ENCODE assay signal across 8 mouse cellular contexts in genomic region chr7:24890281-24891216, GRCm38 (mm10). TPM values are rescaled to one million over a fixed set of nuclear protein-coding genes. Genes with fewer than 3 reads are reported as not detected.
A peak's percentile ranks its signal among the peaks of the same experiment; 100 is the strongest.
DNase-seq lines count a peak whose midpoint lies in the region; ATAC-seq lines count a peak whose summit lies in the region.

No protein-coding gene starts in this region.

- H3K4me3 ChIP-seq in hindbrain, embryonic 14.5 days (replicated peaks; ENCODE audit: low read length) = no peak overlapping the region

- no peak overlapping the region for H3K27ac ChIP-seq in hindbrain, embryonic 14.5 days

- peaks cover 13% of the 10 kb centered on the region for H3K4me1 ChIP-seq in hindbrain, embryonic 14.5 days (replicated peaks; ENCODE audit: control insufficient read depth, insufficient read depth, low read length)

- peak; percentile 95 for DNase-seq in R1 (ENCODE audit: low read depth, low spot score)
- peak; percentile 79 for DNase-seq in cerebellum, adult 9-10 months
- peak; percentile 93 for DNase-seq in hindbrain, embryonic 14.5 days (ENCODE audit: low spot score)
- DNase-seq in layer of hippocampus, postnatal 36 days = peak; percentile 61 to 72
- peak; percentile 58 for DNase-seq in right cerebral cortex, postnatal 14 days
- DNase-seq in yolk sac, embryonic 10.5 days (ENCODE audit: low spot score) = peak; percentile 79

- peaks cover 63% of the 10 kb centered on the region for H3K36me3 ChIP-seq in hindbrain, embryonic 14.5 days (replicated peaks; ENCODE audit: control insufficient read depth, insufficient read depth)

- H3K9me3 ChIP-seq in hindbrain, embryonic 14.5 days (ENCODE audit: control insufficient read depth, low read length) = no peaks in the 10 kb centered on the region

- H3K9ac ChIP-seq in hindbrain, embryonic 14.5 days = no peak overlapping the region

- ATAC-seq in frontal cortex, adult (ENCODE audit: low TSS enrichment) = peak; percentile 86
- peak; percentile 62 for ATAC-seq in hindbrain, embryonic 14.5 days (ENCODE audit: low FRiP score)
- ATAC-seq in megakaryocyte progenitor cell, adult 5-6 weeks (replicated peaks; ENCODE audit: poor library complexity) = peak; percentile 78

- H3K27me3 ChIP-seq in hindbrain, embryonic 14.5 days (ENCODE audit: control insufficient read depth, insufficient read depth, low read length) = no peaks in the 10 kb centered on the region

- H3K4me2 ChIP-seq in hindbrain, embryonic 14.5 days (replicated peaks) = no peak overlapping the region

- 35% methylated on average over 10 of the region's 10 CpGs for WGBS in hindbrain, embryonic 14.5 days

RNA-seq across cellular contexts. Expression of gene Rps19, which starts 6.4 kb away (rescaled TPM):
- polyA plus RNA-seq in hindbrain, embryonic 14.5 days (2014; fragmentation: Nextera tagmentation; extraction: Ambion mirVana) = 1,197 and 1,586 TPM in 2 replicates
- 100 to 1,000 TPM; 490 to 494 TPM for total RNA-seq in layer of hippocampus, postnatal 36 days (2021)
- 2,965 and 3,011 TPM in 2 replicates for total RNA-seq in megakaryocyte progenitor cell, adult 5-6 weeks (2015)
- 1,012 and 1,228 TPM in 2 replicates for total RNA-seq in megakaryocyte progenitor cell, adult 5-6 weeks (2017)

RNA-seq across cellular contexts. Expression of gene Cd79a, which starts 6.6 kb away (rescaled TPM):
- polyA plus RNA-seq in hindbrain, embryonic 14.5 days (2014; fragmentation: Nextera tagmentation; extraction: Ambion mirVana) = 0.13 and 0.33 TPM in 2 replicates
- total RNA-seq in layer of hippocampus, postnatal 36 days (2021) = under 1 TPM in 1 of 2 experiments, not detected in 1; 0.43 TPM
- 0.34 and 0.35 TPM in 2 replicates for total RNA-seq in megakaryocyte progenitor cell, adult 5-6 weeks (2015)
- total RNA-seq in megakaryocyte progenitor cell, adult 5-6 weeks (2017) = 0.08 and 0.78 TPM in 2 replicates

RNA-seq across cellular contexts. Expression of gene Arhgef1, which starts 12.2 kb away (rescaled TPM):
- polyA plus RNA-seq in hindbrain, embryonic 14.5 days (2014; fragmentation: Nextera tagmentation; extraction: Ambion mirVana) = 58.4 and 58.6 TPM in 2 replicates
- total RNA-seq in layer of hippocampus, postnatal 36 days (2021) = 10 to 100 TPM; 81.1 to 86.9 TPM
- 58.2 and 67.9 TPM in 2 replicates for total RNA-seq in megakaryocyte progenitor cell, adult 5-6 weeks (2015)
- total RNA-seq in megakaryocyte progenitor cell, adult 5-6 weeks (2017) = 36.6 and 46.2 TPM in 2 replicates

RNA-seq across cellular contexts. Expression of gene Dmrtc2, which starts 20.7 kb away (rescaled TPM):
- 0.16 and 0.17 TPM in 2 replicates for polyA plus RNA-seq in hindbrain, embryonic 14.5 days (2014; fragmentation: Nextera tagmentation; extraction: Ambion mirVana)
- not detected for total RNA-seq in layer of hippocampus, postnatal 36 days (2021)
- total RNA-seq in megakaryocyte progenitor cell, adult 5-6 weeks (2015) = not detected in 2 replicates
- not detected in 2 replicates for total RNA-seq in megakaryocyte progenitor cell, adult 5-6 weeks (2017)

RNA-seq across cellular contexts. Expression of gene Lypd4, which starts 20.8 kb away (rescaled TPM):
- polyA plus RNA-seq in hindbrain, embryonic 14.5 days (2014; fragmentation: Nextera tagmentation; extraction: Ambion mirVana) = 0.27 TPM in 1 of 2 replicates, not detected in the other
- not detected for total RNA-seq in layer of hippocampus, postnatal 36 days (2021)
- not detected in 2 replicates for total RNA-seq in megakaryocyte progenitor cell, adult 5-6 weeks (2015)
- total RNA-seq in megakaryocyte progenitor cell, adult 5-6 weeks (2017) = not detected in 2 replicates
